Mouse (Mus musculus): Measurements from ENCODE around the gene Ubash3b. TPM values are rescaled to one million over a fixed set of nuclear protein-coding genes. Genes with fewer than 3 reads are reported as not detected.
A peak's percentile ranks its signal among the peaks of the same experiment; 100 is the strongest.

Gene Ubash3b
- polyA plus RNA-seq, 1 experiment from 2014 or later: 34.8 TPM

DNA sequence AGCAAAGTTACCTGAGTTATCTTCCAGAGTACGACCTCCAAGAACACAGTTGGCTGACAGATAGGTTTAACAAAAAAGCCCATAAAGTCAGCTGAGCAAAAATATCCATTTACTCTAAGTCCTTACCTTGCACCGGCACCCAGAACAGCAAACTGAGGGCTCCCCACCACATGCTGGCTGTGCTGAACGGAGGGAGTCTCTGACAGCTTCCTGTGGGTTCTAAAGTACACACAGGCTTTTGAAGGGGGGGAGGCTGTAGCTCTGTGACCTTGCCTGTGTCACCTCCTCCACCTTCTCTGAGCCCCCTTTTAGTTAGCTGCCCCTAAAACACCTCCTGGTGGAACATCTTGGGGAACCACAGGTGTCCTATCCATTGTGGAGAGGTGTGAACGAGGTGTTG lies 157.1 kb downstream of the Ubash3b start, which contains the start of gene Crtam:
Crtam (minus strand) TSS at position 214 of the 400 bp plus-strand sequence.
- 77% methylated on average over 4 of the region's 4 CpGs for WGBS

DNA sequence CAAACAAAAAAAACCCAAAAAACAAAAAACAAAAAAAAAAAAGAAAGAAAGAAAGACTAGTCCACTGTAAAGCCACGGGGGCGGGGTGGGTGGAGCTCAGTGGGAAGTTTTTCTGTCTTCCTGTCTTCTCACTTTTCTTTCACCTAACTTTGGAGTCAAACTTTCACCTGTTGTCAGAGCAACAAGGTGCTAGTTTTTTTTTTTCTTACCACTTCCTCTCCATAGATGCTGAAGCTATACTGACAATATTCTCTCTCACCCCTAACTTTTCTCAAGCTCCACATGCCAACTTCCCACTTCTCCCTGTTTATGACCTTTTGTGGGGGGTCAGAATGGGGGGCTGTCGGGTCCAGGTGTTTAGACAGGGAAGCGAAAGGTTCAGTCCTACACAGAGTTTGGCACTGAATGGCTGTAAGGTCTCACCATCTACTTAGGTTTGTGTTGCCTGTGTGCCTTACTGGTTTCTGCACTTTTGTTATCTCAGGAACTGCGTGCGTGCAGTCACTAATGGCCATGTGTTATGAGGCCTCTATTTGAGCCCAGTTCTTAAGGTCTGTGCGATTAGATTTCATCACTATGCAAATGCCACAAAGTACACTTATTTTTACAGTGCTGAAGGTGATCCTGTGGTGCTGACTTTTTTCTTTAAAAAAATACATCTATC lies 164.2 kb downstream of the Ubash3b start:
- no peaks in the 10 kb centered on the region for H3K36me3 ChIP-seq
- no peaks in the 10 kb centered on the region for H3K9me3 ChIP-seq
- no peak overlapping the region for H3K4me3 ChIP-seq
- H3K27ac ChIP-seq (replicated peaks): no peak overlapping the region
- no peak for ATAC-seq (ENCODE audit: low read depth)
- peaks cover 6% of the 10 kb centered on the region; the same call in 1 of the 2 replicates for H3K4me1 ChIP-seq (replicated peaks)
- H3K4me2 ChIP-seq: no peak overlapping the region
- no peaks in the 10 kb centered on the region for H3K27me3 ChIP-seq
- WGBS: 91% methylated on average over 7 of the region's 7 CpGs
- no peak overlapping the region for H3K9ac ChIP-seq

More for the DNA sequence above, 157.1 kb downstream of the Ubash3b start, which contains the start of gene Crtam:
- Histone ChIP-seq H3K4me3 (no peak within 1 kb of the TSS), H3K9ac (no peak within 1 kb of the TSS), H3K9me3 (no peaks in the 10 kb centered on the region), H3K36me3 (no peaks in the 10 kb centered on the region), H3K27ac (replicated peaks) (no peak within 1 kb of the TSS), H3K4me1 (replicated peaks) (peaks cover 6% of the 10 kb centered on the region; the same call in 1 of the 2 replicates), H3K27me3 (no peaks in the 10 kb centered on the region), H3K4me2 (no peak within 1 kb of the TSS)
- ATAC-seq (ENCODE audit: low read depth): no peak

DNA sequence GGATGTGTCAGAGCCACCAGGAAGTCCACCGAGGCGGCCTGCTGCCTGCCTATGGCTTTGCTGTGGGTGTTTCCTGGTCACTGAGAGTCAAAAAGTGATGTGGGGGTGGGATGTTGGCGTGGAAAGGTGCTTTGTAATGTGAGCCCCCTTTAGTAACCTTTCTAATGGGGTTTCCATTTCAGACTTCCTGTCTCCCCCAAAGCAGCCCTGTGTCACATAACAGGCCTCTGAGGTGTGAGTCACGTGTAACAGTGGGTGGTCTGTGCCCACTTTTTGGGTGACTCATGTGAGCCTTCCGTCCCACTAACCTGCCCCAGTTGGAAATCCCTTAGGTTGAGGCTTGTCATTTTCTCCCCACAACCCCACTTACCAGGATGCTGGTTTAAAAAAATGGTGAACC lies 167.4 kb downstream of the Ubash3b start:
- Histone ChIP-seq H3K27ac (replicated peaks) (no peak overlapping the region), H3K27me3 (no peaks in the 10 kb centered on the region), H3K4me3 (no peak overlapping the region), H3K36me3 (no peaks in the 10 kb centered on the region), H3K9me3 (no peaks in the 10 kb centered on the region), H3K4me2 (no peak overlapping the region), H3K4me1 (replicated peaks) (peaks cover 12% of the 10 kb centered on the region), H3K9ac (no peak overlapping the region)
- 83% methylated on average over 5 of the region's 5 CpGs for WGBS
- ATAC-seq (ENCODE audit: low read depth): no peak

DNA sequence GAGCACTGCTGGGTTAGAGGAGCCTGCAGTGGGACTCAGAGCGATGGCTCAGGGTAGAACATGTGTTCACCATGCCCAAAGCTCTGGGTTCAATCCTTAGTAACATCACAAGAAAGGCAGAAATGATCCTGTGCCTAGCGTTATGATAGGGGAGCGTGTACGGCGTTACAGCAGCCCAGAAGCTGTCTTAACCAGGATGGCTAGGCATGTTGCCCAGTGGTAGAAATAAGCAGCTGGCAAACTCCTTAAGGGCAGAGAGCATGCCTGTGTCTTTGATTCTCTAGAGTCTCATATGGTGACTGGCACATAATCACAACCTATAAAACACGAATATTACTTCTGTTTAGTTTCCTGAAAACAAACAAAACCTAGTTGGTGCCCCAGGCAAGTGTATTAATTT lies 170.0 kb downstream of the Ubash3b start:
- no peak overlapping the region for H3K4me3 ChIP-seq
- peak; percentile 40; the same call in 1 of the 2 replicates for ATAC-seq (ENCODE audit: low read depth)
- H3K36me3 ChIP-seq: no peaks in the 10 kb centered on the region
- no peak overlapping the region for H3K9ac ChIP-seq
- no peaks in the 10 kb centered on the region for H3K9me3 ChIP-seq
- no peaks in the 10 kb centered on the region for H3K27me3 ChIP-seq
- H3K4me1 ChIP-seq (replicated peaks): peaks cover 12% of the 10 kb centered on the region
- WGBS: 62% methylated on average over 6 of the region's 6 CpGs
- H3K27ac ChIP-seq (replicated peaks): 0 out of 2 replicates have a peak overlapping the region, but pooled peaks have one; percentile 23
- H3K4me2 ChIP-seq: no peak overlapping the region

DNA sequence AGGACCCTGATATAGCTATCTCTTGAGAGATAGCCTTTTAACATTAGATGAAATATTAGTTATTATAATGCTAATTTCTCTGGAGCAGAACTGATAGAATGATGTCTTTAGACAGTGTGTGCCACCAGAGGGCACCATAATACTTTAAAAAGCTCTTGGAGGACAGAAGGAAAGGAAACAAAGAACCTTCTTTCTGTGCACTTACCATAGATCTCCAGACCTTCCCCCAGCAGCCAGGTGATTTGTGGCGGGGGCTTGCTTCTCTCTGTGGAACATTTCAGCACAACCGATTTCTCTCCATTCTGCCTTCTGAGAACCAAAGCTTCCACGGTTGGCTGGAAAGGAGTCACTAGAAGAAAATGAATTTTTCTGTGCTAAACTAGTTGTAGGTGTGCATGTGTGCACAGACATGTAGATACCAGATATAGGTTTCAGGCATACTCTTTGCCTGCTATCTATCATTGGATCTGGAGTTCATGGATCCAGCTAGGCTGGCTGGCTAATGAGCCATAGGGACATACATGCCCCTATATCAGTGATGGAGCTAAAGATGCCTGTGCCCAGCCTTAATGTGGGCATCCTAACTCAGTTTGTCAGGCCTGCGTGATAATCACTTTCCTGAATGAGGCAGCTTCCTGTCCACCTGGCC lies 171.4 kb downstream of the Ubash3b start:
- Histone ChIP-seq H3K4me1 (replicated peaks) (peaks cover 12% of the 10 kb centered on the region), H3K27me3 (no peaks in the 10 kb centered on the region), H3K4me3 (no peak overlapping the region), H3K36me3 (no peaks in the 10 kb centered on the region), H3K4me2 (no peak overlapping the region), H3K9ac (peak overlapping the region; percentile 23; the same call in 1 of the 2 replicates), H3K9me3 (no peaks in the 10 kb centered on the region), H3K27ac (replicated peaks) (peak overlapping the region; percentile 71)
- WGBS: 26% methylated on average over 4 of the region's 4 CpGs
- peak; percentile 75 for ATAC-seq (ENCODE audit: low read depth)

DNA sequence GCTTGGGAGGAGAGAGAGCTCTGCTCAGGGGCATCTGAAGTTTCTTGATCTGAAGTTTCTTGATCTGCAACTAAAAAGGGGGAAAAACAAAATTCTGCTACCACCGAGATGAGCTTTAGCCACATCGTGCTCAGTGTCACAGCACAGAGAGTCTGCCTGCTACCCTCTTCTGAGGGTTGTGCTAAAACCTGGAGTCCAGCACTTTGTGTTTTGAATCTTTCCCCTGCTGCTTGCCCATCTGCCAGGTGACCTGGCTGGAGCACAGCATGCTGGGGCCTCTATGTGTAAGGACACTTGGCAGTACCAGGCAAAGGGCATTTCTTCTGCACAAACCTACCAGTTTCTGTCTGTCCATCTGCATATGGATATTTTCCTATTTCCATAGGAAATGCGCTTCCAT lies 177.2 kb downstream of the Ubash3b start:
- Histone ChIP-seq H3K9ac (no peak overlapping the region), H3K36me3 (no peaks in the 10 kb centered on the region), H3K4me2 (no peak overlapping the region), H3K9me3 (no peaks in the 10 kb centered on the region), H3K4me1 (replicated peaks) (no peaks in the 10 kb centered on the region), H3K4me3 (no peak overlapping the region), H3K27me3 (0 out of 2 replicates have a peak, but pooled peaks cover 6% of the 10 kb centered on the region), H3K27ac (replicated peaks) (no peak overlapping the region)
- ATAC-seq (ENCODE audit: low read depth): no peak
- WGBS: 72% methylated on average over 3 of the region's 3 CpGs

DNA sequence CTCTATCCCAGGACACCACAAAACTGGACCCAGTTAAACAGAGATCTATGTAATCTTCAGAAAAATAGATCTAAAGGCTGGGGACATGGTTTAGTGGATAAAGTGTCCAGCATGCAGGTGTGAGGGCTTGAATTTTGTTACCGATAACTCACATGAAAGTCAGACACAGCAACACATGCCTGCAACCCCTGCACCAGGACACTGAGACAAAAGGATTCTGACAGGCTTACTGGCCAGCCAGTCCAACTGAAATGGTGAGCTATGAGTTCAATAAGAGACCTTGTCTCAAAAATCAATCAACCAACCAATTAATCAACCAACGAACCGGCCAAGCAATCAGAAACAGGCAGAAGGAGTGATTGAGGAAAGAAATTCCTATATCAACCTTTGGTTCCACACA lies 177.7 kb downstream of the Ubash3b start:
- Histone ChIP-seq H3K4me2 (no peak overlapping the region), H3K9ac (no peak overlapping the region), H3K27me3 (0 out of 2 replicates have a peak, but pooled peaks cover 6% of the 10 kb centered on the region), H3K27ac (replicated peaks) (no peak overlapping the region), H3K9me3 (no peaks in the 10 kb centered on the region), H3K36me3 (no peaks in the 10 kb centered on the region), H3K4me3 (no peak overlapping the region), H3K4me1 (replicated peaks) (no peaks in the 10 kb centered on the region)
- ATAC-seq (ENCODE audit: low read depth): no peak
- WGBS: 88% methylated on average over 3 of the region's 3 CpGs

DNA sequence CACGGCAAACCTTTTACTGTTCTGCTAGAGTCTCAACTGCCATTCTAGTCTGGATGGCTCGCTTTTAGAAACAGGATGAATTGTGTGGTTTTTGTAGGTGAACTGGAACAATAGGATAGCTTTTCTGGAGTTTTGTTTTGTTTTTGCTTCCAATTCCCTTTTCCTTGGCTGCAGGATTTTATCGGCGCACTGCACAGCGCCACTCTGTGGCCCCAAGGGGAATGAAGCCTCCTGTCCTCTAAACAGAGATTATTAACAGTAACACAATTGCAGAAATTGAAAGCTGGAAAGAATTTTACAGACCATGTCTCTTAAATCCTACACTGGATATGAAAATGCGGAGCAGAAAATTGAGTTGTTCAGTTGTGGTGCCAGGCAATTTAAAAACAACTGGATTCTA lies 179.0 kb downstream of the Ubash3b start:
- 31% methylated on average over 6 of the region's 6 CpGs for whole genome bisulfite sequencing
- Histone ChIP-seq H3K9ac (no peak overlapping the region), H3K27me3 (0 out of 2 replicates have a peak, but pooled peaks cover 6% of the 10 kb centered on the region), H3K9me3 (no peaks in the 10 kb centered on the region), H3K4me1 (replicated peaks) (no peaks in the 10 kb centered on the region), H3K36me3 (no peaks in the 10 kb centered on the region), H3K4me3 (no peak overlapping the region), H3K27ac (replicated peaks) (no peak overlapping the region), H3K4me2 (no peak overlapping the region)
- ATAC-seq (ENCODE audit: low read depth): no peak

DNA sequence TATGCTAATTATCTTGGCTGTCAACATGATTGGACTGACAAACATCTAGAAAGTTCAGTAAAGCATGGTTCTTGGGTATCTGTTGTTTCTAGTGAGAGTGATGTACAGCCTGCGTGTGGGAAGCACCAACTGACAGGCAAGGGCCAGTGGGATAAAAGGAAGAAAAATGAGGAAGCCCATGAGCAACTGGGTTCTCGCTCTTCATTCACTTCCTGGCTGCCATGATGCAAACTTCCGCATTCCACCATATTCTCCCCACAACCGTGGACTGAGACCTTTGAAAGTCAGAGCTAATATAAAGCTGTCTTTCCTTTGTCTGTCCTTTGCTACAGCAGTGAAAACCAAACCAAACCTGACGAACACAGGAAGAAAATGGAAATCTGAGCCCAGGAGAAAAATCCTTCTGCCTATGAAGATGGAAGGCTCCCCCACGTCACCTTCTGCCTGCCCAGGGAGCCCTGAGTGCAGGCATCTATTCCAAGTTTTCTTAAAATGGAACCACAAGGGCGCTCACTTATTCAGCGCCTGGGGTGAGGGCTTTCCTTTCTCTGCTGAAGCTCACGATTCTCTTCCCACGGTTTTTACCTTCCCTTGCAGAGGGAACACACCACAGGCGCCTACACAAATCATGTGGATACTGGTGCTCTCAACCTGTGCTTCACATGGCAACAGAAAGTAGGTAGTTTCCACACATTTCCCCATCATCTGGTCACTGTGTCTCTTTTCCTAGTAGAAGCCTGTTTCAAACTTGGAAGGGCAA lies 187.3 kb downstream of the Ubash3b start:
- WGBS: 79% methylated on average over 11 of the region's 11 CpGs

DNA sequence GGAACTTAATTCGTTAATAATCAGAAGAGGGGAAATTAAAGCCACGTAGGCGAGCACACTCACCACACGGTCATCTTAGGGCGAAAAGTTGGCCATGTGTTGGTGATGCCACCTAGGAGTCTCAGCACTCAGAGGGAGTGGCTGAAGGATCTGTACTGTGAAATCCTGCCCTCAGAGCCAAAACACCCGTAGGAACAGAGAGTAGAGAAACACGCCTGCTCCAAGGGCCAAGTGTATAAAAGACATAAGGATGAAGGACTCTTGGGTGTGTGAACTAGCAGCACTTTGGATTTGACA lies 197.1 kb downstream of the Ubash3b start:
- H3K9me3 ChIP-seq: no peaks in the 10 kb centered on the region
- WGBS: 22% methylated on average over 7 of the region's 7 CpGs
- ATAC-seq (ENCODE audit: low read depth): no peak
- peak overlapping the region; percentile 52 for H3K4me3 ChIP-seq
- H3K4me2 ChIP-seq: peak overlapping the region; percentile 90
- H3K27me3 ChIP-seq: peaks cover 54% of the 10 kb centered on the region
- H3K27ac ChIP-seq (replicated peaks): no peak overlapping the region
- no peaks in the 10 kb centered on the region for H3K36me3 ChIP-seq
- peak overlapping the region; percentile 77 for H3K9ac ChIP-seq
- peaks cover 20% of the 10 kb centered on the region for H3K4me1 ChIP-seq (replicated peaks)

More for the DNA sequence above, 187.3 kb downstream of the Ubash3b start:
- H3K36me3 ChIP-seq: no peaks in the 10 kb centered on the region
- no peak overlapping the region for H3K27ac ChIP-seq (replicated peaks)
- H3K27me3 ChIP-seq: no peaks in the 10 kb centered on the region
- H3K9ac ChIP-seq: no peak overlapping the region
- ATAC-seq (ENCODE audit: low read depth): no peak
- no peak overlapping the region for H3K4me2 ChIP-seq
- H3K9me3 ChIP-seq: no peaks in the 10 kb centered on the region
- H3K4me3 ChIP-seq: no peak overlapping the region
- H3K4me1 ChIP-seq (replicated peaks): no peaks in the 10 kb centered on the region

DNA sequence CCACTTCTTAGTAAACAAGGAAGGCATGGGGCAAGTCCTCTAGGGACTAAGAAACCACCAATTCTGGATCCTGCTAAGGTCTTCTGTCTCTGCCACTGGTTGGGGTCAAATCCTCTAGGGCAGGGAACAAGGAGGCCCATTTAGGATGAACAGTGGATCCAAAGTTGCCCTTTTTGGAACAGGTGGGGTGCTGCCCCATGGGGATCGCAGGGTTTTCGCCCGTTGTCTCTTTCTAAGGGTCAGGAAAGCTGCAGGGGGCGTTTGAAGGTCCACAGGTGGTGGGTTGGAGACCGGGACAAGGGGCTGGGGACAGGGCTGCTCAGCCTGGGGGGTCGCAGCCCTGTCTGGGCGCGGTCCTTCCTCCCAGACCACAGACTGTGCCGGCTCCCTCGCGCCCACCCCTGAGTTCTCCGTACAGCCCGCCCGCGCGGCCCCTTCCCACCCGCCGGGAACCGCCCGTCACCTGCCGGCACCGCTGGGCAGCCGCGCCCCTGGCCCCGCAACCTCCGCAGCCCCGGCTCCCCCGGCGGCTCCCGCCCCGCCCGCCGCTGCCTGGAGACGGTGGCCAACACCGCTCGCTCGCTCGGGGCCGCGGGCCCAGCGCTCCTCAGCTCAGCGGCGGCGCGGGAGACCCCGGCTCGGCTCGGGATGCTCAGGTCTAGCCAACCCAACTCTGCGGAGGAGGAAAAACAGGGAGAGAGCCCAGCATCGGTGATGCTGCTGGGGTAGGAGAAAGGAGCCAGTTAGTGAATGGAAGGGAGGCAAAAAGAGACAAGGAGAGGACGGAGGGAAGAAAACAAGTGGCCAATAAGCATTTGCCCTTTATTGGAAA lies 197.7 kb downstream of the Ubash3b start, which contains the start of gene Jhy:
Jhy (minus strand) TSS at position 533 of the 832 bp plus-strand sequence.
- Histone ChIP-seq H3K9ac (peak within 1 kb of the TSS; percentile 77), H3K4me2 (peak within 1 kb of the TSS; percentile 90), H3K27me3 (peaks cover 54% of the 10 kb centered on the region), H3K36me3 (no peaks in the 10 kb centered on the region), H3K4me3 (peak within 1 kb of the TSS; percentile 52), H3K27ac (replicated peaks) (peak within 1 kb of the TSS; percentile 46; the same call in 1 of the 2 replicates), H3K4me1 (replicated peaks) (peaks cover 20% of the 10 kb centered on the region), H3K9me3 (no peaks in the 10 kb centered on the region)
- peak; percentile 84 for ATAC-seq (ENCODE audit: low read depth)
- 1% methylated on average over 42 of the region's 51 CpGs for WGBS

Measured in neural tube, embryonic 13.5 days (tissue).